11 mouse cellular contexts compared by ENCODE assay signal in genomic region chr15:61888569-61889326, GRCm38 (mm10).
DNase-seq lines count a peak whose midpoint lies in the region; TF ChIP-seq lines count a peak whose summit lies in the region.
"Had no signal": no experiment of that assay in that cellular context is flagged by ENCODE, and none has a peak within 500 bp of the region (broad histone marks: within the 10 kb centered on the region; RNA-seq: fewer than 3 reads in every experiment).

No protein-coding gene starts in this region.

- no peak overlapping the region for H3K27ac ChIP-seq in gastrocnemius, adult 2 months
- H3K27ac ChIP-seq: midbrain, embryonic 12.5 days had no signal

- no peak overlapping the region for H3K4me3 ChIP-seq in gastrocnemius, adult 2 months
- H3K4me3 ChIP-seq: midbrain, embryonic 12.5 days had no signal

- no peak for TF ChIP-seq CTCF in gastrocnemius, adult 2 months (IDR thresholded peaks at IDR 0.05)

- intact Hi-C loops in gastrocnemius, adult 2 months (cut with DNase I) = no loop called here

- DNase-seq in right cerebral cortex, adult 2 months (ENCODE audit: low spot score in 2 of 2) = peak; percentile 4 to 20
- no peak for DNase-seq in right cerebral cortex, postnatal 36 days (ENCODE audit: low spot score in 2 of 2)
- DNase-seq in cerebellum, adult 9-11 months = peak; percentile 77
- peak; percentile 25 for DNase-seq in layer of hippocampus, adult 11-12 months (ENCODE audit: low spot score)
- DNase-seq in gastrocnemius, adult 2 months = no peak
- DNase-seq in thymus, adult 18-20 months = no peak
- no peak for DNase-seq in T-cell, adult 2 months (ENCODE audit: low spot score)
- DNase-seq: kidney, postnatal 25 days; lung, embryonic 14.5 days; thymus, postnatal 4 days had no signal

Comparison
In these comparisons a context has a peak if more than half of its experiments do, and no peak if none do; other contexts are left out.
1. DNase-seq: peak in right cerebral cortex, adult 2 months (2 of 2), cerebellum, adult 9-11 months (single experiment) and layer of hippocampus, adult 11-12 months (single experiment); none in right cerebral cortex, postnatal 36 days (0 of 2), gastrocnemius, adult 2 months (single experiment), thymus, adult 18-20 months (0 of 2) and T-cell, adult 2 months (single experiment).